Mouse (Mus musculus) forebrain, embryonic 15.5 days (tissue): ENCODE measurements at regions not wholly inside any gene's neighbourhood (a gene's known extent, or its start where the extent isn't known, plus 50 kb on each side); places are given as distances from the start of the nearest gene placed in this dataset.
A peak's percentile ranks its signal among the peaks of the same experiment; 100 is the strongest.

Experiments
- ATAC-seq: fragments of 200-750 bp; cut with Nextera tagmentation; replicated peaks from 2 replicates; pipeline ENCODE4 v1.8.0; 2017; ENCODE audit warnings: mild to moderate bottlenecking, moderate TSS enrichment, moderate library complexity
- H3K27ac ChIP-seq: fragments of 300-500 bp; sonication (generic); replicated peaks from 2 replicates; pipeline ENCODE4 v1.5.1; 2015; ENCODE audit warnings: mild to moderate bottlenecking, inconsistent platforms
- H3K27me3 ChIP-seq: fragments of 300-500 bp; sonication (generic); 2 replicates; pipeline ENCODE4 v1.6.1; 2015; ENCODE audit warnings: inconsistent platforms
- H3K36me3 ChIP-seq: fragments of 300-500 bp; sonication (generic); 2 replicates; pipeline ENCODE4 v1.6.1; 2015; ENCODE audit warnings: mild to moderate bottlenecking, inconsistent platforms
- H3K4me1 ChIP-seq: fragments of 300-500 bp; sonication (generic); 2 replicates; pipeline ENCODE4 v1.6.1; 2015; ENCODE audit warnings: inconsistent platforms
- H3K4me2 ChIP-seq: fragments of 300-500 bp; sonication (generic); replicated peaks from 2 replicates; pipeline ENCODE4 v1.6.1; 2015; ENCODE audit warnings: mild to moderate bottlenecking, inconsistent platforms
- H3K4me3 ChIP-seq: fragments of 300-500 bp; sonication (generic); 2 replicates; pipeline ENCODE4 v1.5.1; 2015; ENCODE audit warnings: mild to moderate bottlenecking, inconsistent platforms
- H3K9ac ChIP-seq: fragments of 300-500 bp; sonication (generic); replicated peaks from 2 replicates; pipeline ENCODE4 v1.6.1; 2015; ENCODE audit warnings: mild to moderate bottlenecking, inconsistent platforms
- H3K9me3 ChIP-seq: fragments of 300-500 bp; sonication (generic); 2 replicates; pipeline ENCODE4 v1.6.1; 2016; ENCODE audit warnings: inconsistent platforms
- WGBS: fragments of 180-500 bp; shearing (Covaris S2); methylation state at CpG from one replicate; pipeline ENCODE4 v1.1.7; 2015; ENCODE audit warnings: mixed read lengths; 5-methylcytosine and 5-hydroxymethylcytosine counted together

DNA sequence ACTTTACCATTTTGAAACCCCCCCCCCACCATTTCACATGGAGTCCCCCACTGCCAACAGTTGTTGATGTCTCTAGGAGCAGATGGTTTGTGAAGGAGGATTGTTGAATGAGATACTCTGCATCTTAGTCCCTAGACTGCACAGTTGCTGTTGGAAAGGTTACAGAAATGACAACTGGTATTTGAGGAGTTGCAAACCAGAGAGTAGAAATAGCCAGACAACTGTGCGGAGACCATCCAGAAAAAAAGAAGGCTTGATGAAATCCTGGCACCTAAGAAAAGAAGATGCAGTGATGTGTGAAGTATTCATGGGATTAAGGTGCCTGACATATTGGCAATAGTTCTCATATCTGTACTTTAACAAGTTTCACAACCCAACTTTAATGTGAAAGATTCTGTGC is 1069.2 kb upstream of the Slc39a10 start:
- Histone ChIP-seq H3K9me3 (no peaks in the 10 kb centered on the region), H3K4me3 (no peak overlapping the region), H3K4me1 (no peaks in the 10 kb centered on the region), H3K9ac (no peak overlapping the region), H3K27me3 (no peaks in the 10 kb centered on the region), H3K27ac (no peak overlapping the region), H3K4me2 (no peak overlapping the region), H3K36me3 (no peaks in the 10 kb centered on the region)
- ATAC-seq: peak; percentile 94
- 52% methylated on average over 1 of the region's 1 CpGs for WGBS

DNA sequence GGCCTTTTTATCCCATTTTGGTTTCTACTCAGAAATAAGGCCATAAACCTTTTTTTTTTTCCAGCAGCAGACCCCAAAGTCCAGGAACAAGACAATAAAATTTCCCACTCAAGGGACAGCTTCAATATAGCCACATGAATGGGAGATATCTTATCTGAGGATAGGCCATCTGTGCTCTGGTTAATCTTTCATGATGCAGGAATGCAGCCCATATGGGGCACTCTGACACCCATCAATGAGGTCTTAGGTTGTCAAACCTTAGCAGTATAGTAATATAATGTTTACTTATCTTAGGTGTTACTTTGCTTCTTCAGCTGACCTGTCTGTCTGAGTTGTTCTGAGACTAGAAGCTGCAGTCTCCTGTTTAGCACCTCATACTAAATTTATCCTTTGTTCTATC is 1048.0 kb upstream of the Slc39a10 start:
- Histone ChIP-seq H3K4me3 (no peak overlapping the region), H3K36me3 (no peaks in the 10 kb centered on the region), H3K27ac (no peak overlapping the region), H3K4me1 (no peaks in the 10 kb centered on the region), H3K27me3 (no peaks in the 10 kb centered on the region), H3K4me2 (no peak overlapping the region), H3K9ac (no peak overlapping the region), H3K9me3 (no peaks in the 10 kb centered on the region)
- no peak for ATAC-seq

DNA sequence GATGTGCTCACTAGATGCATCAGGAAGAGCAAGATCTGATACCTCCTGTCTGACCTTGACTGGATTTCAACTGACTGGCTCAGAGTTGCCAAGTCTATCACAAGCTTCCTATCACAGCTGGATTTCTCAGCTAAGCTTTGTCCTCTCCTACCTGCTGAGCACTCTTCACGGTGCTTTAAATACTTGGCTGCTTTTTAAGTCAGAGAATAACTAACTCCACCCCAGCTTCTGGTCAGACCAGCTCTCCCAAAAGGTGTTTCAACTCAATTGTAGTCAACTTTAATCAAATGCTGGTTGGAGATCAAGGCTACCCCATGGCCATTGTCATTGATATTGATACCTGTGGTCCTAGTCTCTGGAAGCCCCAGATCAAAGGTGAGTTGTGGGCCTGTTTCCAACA is 1021.5 kb upstream of the Slc39a10 start:
- H3K9me3 ChIP-seq: no peaks in the 10 kb centered on the region
- no peak overlapping the region for H3K9ac ChIP-seq
- ATAC-seq: no peak
- WGBS: 40% methylated on average over 1 of the region's 1 CpGs
- no peak overlapping the region for H3K27ac ChIP-seq
- no peaks in the 10 kb centered on the region for H3K4me1 ChIP-seq
- H3K36me3 ChIP-seq: no peaks in the 10 kb centered on the region
- H3K27me3 ChIP-seq: no peaks in the 10 kb centered on the region
- no peak overlapping the region for H3K4me3 ChIP-seq
- no peak overlapping the region for H3K4me2 ChIP-seq
